Mouse (Mus musculus): Measurements from ENCODE around the gene Ptprm.

DNA sequence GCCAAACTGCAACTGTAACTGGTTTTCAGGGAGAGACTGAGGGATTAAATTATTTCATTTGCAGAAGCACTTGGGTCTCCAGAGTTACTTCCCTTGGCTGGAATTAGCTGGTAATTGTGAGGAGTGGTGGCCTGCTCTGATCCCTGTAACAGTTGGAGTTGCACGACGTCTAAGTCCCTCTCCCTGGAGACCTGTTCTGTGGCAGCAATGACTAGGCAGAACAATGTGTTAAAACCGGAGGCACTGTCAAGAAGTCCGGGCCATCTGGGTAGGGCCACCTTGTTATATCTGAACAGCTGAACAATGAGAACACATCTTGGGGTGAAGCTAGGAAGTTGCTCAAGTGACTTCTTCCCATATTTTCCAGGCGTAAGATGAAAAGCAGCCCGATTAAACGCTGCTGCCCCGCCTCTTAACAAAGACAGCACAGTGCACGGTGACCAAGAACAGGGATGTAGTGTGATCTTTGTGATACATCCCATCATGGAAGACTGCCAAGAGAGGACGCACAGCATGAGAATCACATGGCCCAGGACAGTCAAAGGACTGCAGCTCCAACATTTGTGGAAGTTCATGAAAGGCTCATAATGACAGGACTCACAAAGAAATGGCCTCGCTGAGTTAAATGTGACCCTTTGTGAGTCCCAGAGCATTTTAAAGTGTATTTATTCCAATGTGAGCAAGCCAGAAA is 301.5 kb downstream of the Ptprm start:
- TF ChIP-seq CTCF (IDR thresholded peaks at IDR 0.05) (no peak), EP300 (IDR thresholded peaks at IDR 0.05) (no peak)
